Mouse (Mus musculus) forebrain, embryonic 16.5 days (tissue): ENCODE data around the gene Akap10. TPM values are rescaled to one million over a fixed set of nuclear protein-coding genes. Genes with fewer than 3 reads are reported as not detected.
A peak's percentile ranks its signal among the peaks of the same experiment; 100 is the strongest.
"Not testable (repeated sequence)": the region's sequence is repeated elsewhere in the genome, so short reads cannot be mapped to it uniquely, and the experiment has no call there.

Source experiments
- ATAC-seq: fragments of 200-750 bp; cut with Nextera tagmentation; 2 replicates; pipeline ENCODE4 v1.8.0; 2017; ENCODE audit warnings: mild to moderate bottlenecking, moderate library complexity
- H3K27ac ChIP-seq: fragments of 300-500 bp; sonication (generic); 2 replicates; pipeline ENCODE4 v1.5.1; 2014; ENCODE audit warnings: low read length, control low read depth
- H3K27me3 ChIP-seq: fragments of 300-500 bp; sonication (generic); replicated peaks from 2 replicates; pipeline ENCODE4 v1.6.1; 2014; ENCODE audit warnings: low read length; ENCODE audit not compliant: control insufficient read depth, insufficient read depth
- H3K36me3 ChIP-seq: fragments of 300-500 bp; sonication (generic); 2 replicates; pipeline ENCODE4 v1.6.1; 2014; ENCODE audit not compliant: control insufficient read depth, insufficient read depth
- H3K4me1 ChIP-seq: fragments of 300-500 bp; sonication (generic); replicated peaks from 2 replicates; pipeline ENCODE4 v1.6.1; 2014; ENCODE audit warnings: low read length; ENCODE audit not compliant: control insufficient read depth, insufficient read depth
- H3K4me2 ChIP-seq: fragments of 300-500 bp; sonication (generic); 2 replicates; pipeline ENCODE4 v1.6.1; 2014; ENCODE audit warnings: mild to moderate bottlenecking, low read length, control low read depth
- H3K4me3 ChIP-seq: fragments of 300-500 bp; sonication (generic); replicated peaks from 2 replicates; pipeline ENCODE4 v1.5.1; 2014; ENCODE audit warnings: mild to moderate bottlenecking, low read length, control low read depth
- H3K9ac ChIP-seq: fragments of 300-500 bp; sonication (generic); replicated peaks from 2 replicates; pipeline ENCODE4 v1.6.1; 2014; ENCODE audit warnings: low read depth, low read length, control low read depth
- H3K9me3 ChIP-seq: fragments of 300-500 bp; sonication (generic); 2 replicates; pipeline ENCODE4 v1.6.1; 2016; ENCODE audit warnings: low read length; ENCODE audit not compliant: control insufficient read depth
- WGBS: fragments of 180-500 bp; shearing (Covaris S2); extraction: QIAGEN DNeasy Blood & Tissue Kit; methylation state at CpG from one replicate; pipeline ENCODE4 v1.1.7; 2014; 5-methylcytosine and 5-hydroxymethylcytosine counted together
- polyA plus RNA-seq: library from polyadenylated mRNA; unstranded; fragments of >200 nt; fragmentation: Nextera tagmentation; extraction: Ambion mirVana; gene quantifications from 2 replicates; pipeline ENCODE4 v1.2.1, GENCODE M21; 2015

The Akap10 gene
- polyA plus RNA-seq, 1 experiment from 2014 or later = 15.0 TPM

DNA sequence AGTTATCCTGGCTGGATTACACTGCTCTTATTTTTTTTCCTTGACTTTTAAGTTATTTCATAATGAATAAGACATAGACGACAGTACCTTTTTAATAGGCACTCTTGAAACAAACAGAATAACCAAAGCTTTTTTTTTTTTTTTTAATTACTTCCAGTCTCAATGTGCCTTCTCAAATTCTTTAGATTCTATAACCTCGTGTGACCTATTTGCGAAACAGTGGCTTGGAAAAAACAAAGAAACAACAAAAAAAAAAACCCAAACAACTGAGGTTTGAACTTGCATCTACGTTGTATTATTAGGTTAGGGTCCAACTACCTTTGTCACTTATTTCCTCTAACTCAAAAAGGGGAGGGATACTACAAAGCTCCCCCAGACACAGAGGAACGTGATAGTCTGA, 76.4 kb downstream of the Akap10 start:
- H3K36me3 ChIP-seq = no peaks in the 10 kb centered on the region; the same call in 1 of the 2 replicates
- ATAC-seq = no peak
- H3K4me2 ChIP-seq = peak overlapping the region; percentile 83
- H3K27ac ChIP-seq = peak overlapping the region; percentile 98
- WGBS = 4% methylated on average over 5 of the region's 5 CpGs
- H3K4me1 ChIP-seq = peaks cover 21% of the 10 kb centered on the region
- H3K9ac ChIP-seq = peak overlapping the region; percentile 100
- H3K4me3 ChIP-seq = peak overlapping the region; percentile 98
- H3K27me3 ChIP-seq = no peaks in the 10 kb centered on the region
- H3K9me3 ChIP-seq = no peaks in the 10 kb centered on the region

DNA sequence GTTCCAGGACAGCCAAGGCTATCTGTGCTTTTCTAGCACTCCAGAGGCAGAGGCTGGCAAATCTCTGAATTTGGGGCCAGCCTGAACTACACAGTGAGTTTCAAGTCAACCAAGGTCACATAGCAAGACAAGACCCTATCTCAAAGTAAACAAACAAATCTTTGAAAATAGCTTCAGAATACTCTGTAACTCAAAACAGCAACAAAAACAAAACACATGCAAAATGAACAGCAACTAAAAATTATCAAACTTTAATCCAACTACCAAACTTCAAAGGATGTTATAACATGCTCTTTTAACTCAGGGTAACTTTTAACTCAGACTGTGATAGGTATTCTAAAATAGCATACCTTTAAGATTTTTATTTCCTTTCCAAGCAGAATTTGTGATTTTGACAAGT, 77.1 kb downstream of the Akap10 start:
- Histone ChIP-seq H3K36me3 (no peaks in the 10 kb centered on the region; the same call in 1 of the 2 replicates), H3K4me1 (peaks cover 21% of the 10 kb centered on the region), H3K4me3 (no peak overlapping the region), H3K9me3 (no peaks in the 10 kb centered on the region), H3K9ac (no peak overlapping the region; the same call in 1 of the 2 replicates), H3K27me3 (no peaks in the 10 kb centered on the region), H3K27ac (no peak overlapping the region), H3K4me2 (peak overlapping the region; percentile 36)
- ATAC-seq = no peak

DNA sequence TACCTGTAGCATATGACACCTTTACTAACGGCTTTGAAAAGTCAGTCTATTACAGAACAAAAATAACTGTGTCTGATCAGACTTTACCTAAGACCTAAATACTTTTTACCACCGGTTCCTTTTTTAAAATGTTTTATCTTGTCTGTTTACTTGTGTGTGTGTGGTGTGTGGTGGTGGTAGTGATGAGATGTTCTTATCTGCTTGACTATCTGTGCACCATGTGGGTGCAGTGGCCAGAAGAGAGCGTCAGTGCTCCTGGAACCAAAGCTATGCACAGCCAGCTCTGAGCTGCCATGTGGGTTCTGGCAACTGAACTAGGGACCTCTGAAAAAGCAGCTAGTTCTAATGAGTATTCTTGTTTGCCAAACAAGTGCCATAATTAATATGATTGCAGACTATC, 78.9 kb downstream of the Akap10 start:
- H3K4me3 ChIP-seq = no peak overlapping the region
- no peak overlapping the region for H3K4me2 ChIP-seq
- H3K27me3 ChIP-seq = no peaks in the 10 kb centered on the region
- H3K36me3 ChIP-seq = no peaks in the 10 kb centered on the region; the same call in 1 of the 2 replicates
- H3K9me3 ChIP-seq = no peaks in the 10 kb centered on the region
- H3K27ac ChIP-seq = no peak overlapping the region
- H3K4me1 ChIP-seq = peaks cover 21% of the 10 kb centered on the region
- no peak for ATAC-seq
- WGBS = 80% methylated on average over 3 of the region's 3 CpGs
- no peak overlapping the region for H3K9ac ChIP-seq

DNA sequence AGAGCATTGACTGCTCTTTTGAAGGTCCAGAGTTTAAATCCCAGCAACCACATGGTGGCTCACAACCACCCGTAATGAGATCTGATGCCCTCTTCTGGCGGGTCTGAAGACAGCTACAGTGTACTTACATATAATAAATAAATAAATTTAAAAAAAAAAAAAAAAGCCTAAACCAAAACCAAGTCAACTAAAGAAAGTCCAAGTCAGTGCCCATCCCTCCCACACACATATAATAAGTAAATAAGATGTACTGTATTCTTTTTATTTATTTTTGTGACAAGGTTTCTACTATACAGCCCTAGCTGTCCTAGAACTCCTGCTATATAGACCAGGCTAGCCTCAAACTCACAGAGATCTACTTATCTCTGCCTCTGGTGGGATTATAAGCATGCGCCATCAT, 89.4 kb downstream of the Akap10 start:
- WGBS = 72% methylated on average over 3 of the region's 3 CpGs
- H3K27me3 ChIP-seq, ATAC-seq, H3K9me3 ChIP-seq, H3K9ac ChIP-seq, H3K4me3 ChIP-seq, H3K27ac ChIP-seq, H3K4me2 ChIP-seq, H3K4me1 ChIP-seq: not testable (repeated sequence)
- H3K36me3 ChIP-seq = peaks cover 13% of the 10 kb centered on the region; the same call in 1 of the 2 replicates

DNA sequence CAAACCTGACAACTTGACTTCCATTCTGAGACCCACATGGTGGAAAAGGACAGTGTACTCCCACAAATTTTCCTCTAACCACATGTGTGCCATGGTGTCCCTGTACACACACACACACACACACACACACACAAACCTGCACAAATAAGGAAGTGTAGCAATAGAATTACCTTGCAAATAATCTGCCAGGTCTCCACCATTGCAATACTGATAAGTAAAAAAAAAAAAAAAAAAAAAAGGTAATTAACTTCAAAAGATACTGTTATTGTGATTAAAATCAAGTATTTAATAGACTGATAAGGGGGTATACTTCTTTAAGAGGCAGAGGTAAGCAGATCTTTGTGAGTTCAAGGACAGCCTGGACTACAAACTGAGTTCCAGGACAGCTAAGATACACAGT, 90.1 kb downstream of the Akap10 start:
- no peaks in the 10 kb centered on the region for H3K9me3 ChIP-seq
- no peak for ATAC-seq
- no peaks in the 10 kb centered on the region for H3K4me1 ChIP-seq
- no peak overlapping the region for H3K4me3 ChIP-seq
- no peaks in the 10 kb centered on the region for H3K27me3 ChIP-seq
- H3K27ac ChIP-seq = no peak overlapping the region
- no peak overlapping the region for H3K4me2 ChIP-seq
- H3K36me3 ChIP-seq = peaks cover 13% of the 10 kb centered on the region; the same call in 1 of the 2 replicates
- H3K9ac ChIP-seq = no peak overlapping the region

DNA sequence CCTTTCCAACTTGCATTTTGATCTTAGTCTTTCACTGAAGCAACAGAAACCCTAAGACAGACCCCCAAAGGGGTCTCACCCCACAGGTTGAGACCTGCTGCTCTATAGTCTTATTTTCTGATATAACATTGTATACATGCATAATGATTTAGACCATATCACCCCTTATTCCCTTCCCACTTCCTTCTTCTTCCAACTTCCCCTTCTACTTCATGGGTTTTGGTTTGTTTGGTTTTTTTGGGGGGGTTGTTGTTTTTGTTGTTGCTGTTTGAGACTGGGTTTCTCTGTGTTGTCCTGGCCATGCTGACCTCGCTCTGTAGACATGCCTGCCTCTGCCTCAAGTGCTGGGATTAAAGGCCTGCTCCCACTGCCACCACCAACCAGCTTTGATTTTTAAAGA, 90.9 kb downstream of the Akap10 start:
- ATAC-seq = no peak
- peaks cover 18% of the 10 kb centered on the region; the same call in 1 of the 2 replicates for H3K36me3 ChIP-seq
- no peaks in the 10 kb centered on the region for H3K4me1 ChIP-seq
- no peak overlapping the region for H3K9ac ChIP-seq
- H3K9me3 ChIP-seq = no peaks in the 10 kb centered on the region
- H3K4me3 ChIP-seq = no peak overlapping the region
- H3K27ac ChIP-seq = no peak overlapping the region
- H3K27me3 ChIP-seq = no peaks in the 10 kb centered on the region
- 96% methylated on average over 1 of the region's 1 CpGs for WGBS
- no peak overlapping the region for H3K4me2 ChIP-seq

Other genes starting within 250 kb of the Akap10 start
- 0.36 and 0.46 TPM in 2 replicates for gene Fam83g, start 246.2 kb downstream of the Akap10 start, polyA plus RNA-seq
- not detected in 2 replicates for gene Slc5a10, start 209.4 kb downstream of the Akap10 start, polyA plus RNA-seq
- 59.3 and 69.4 TPM in 2 replicates for gene Prpsap2, start 168.2 kb downstream of the Akap10 start, polyA plus RNA-seq
- gene Ulk2, start 75.2 kb downstream of the Akap10 start, polyA plus RNA-seq = 38.7 and 41.3 TPM in 2 replicates
- gene Specc1, start 26.5 kb upstream of the Akap10 start, polyA plus RNA-seq = 9.4 and 11.2 TPM in 2 replicates